In the genomic region with DNA sequence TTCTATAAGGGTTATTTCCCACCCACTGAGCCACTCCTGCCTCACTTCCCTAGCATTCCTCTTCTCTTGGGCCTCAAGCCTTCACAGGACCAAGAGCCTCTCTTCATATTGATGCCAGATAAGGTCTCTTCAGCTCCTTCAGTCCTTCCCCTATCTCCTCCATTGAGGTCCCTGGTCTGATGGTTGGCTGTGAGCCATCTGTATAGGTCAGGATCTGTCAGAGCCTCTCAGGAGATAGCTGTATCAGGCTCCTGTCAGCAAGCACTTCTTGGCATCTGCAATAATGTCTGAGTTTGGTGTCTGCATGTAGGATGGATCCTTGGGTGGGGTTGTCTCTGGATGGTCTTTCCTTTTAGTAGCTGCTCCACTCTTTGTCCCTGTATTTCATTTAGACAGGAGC, we compare ENCODE assay signal across 22 mouse cellular contexts. TPM values are rescaled to one million over a fixed set of nuclear protein-coding genes. Genes with fewer than 3 reads are reported as not detected.
"Had no signal": no experiment of that assay in that cellular context is flagged by ENCODE, and none has a peak within 500 bp of the region (broad histone marks: within the 10 kb centered on the region; RNA-seq: fewer than 3 reads in every experiment).

No protein-coding gene starts in this region.

- ATAC-seq: midbrain, embryonic 16.5 days had no signal

- H3K4me1 ChIP-seq: midbrain, embryonic 10.5 days; midbrain, embryonic 12.5 days; neural tube, embryonic 13.5 days; neural tube, embryonic 15.5 days had no signal

- DNase-seq: lung, embryonic 14.5 days; lung, postnatal 10 days; lung, postnatal 4 days; midbrain, embryonic 14.5 days; retina, postnatal 1 day; right cerebral cortex, adult 18-20 months; right cerebral cortex, postnatal 25 days; right cerebral cortex, postnatal 4 days; spleen, adult 18-20 months; thymus, adult 18-20 months; thymus, postnatal 14 days; thymus, postnatal 36 days had no signal

- H3K4me3 ChIP-seq: midbrain, embryonic 10.5 days; midbrain, embryonic 12.5 days; myocyte; neural tube, embryonic 13.5 days; neural tube, embryonic 15.5 days had no signal

- H3K27ac ChIP-seq: midbrain, embryonic 10.5 days; midbrain, embryonic 12.5 days; neural tube, embryonic 13.5 days; neural tube, embryonic 15.5 days had no signal

- H3K9me3 ChIP-seq: midbrain, embryonic 10.5 days; midbrain, embryonic 12.5 days; neural tube, embryonic 13.5 days; neural tube, embryonic 15.5 days had no signal

- H3K27me3 ChIP-seq: midbrain, embryonic 12.5 days; neural tube, embryonic 13.5 days; neural tube, embryonic 15.5 days had no signal

- H3K36me3 ChIP-seq: midbrain, embryonic 10.5 days; midbrain, embryonic 12.5 days; neural tube, embryonic 13.5 days; neural tube, embryonic 15.5 days had no signal

- H3K9ac ChIP-seq: lung, embryonic 14.5 days; midbrain, embryonic 12.5 days; neural tube, embryonic 13.5 days; neural tube, embryonic 15.5 days had no signal

- H3K4me2 ChIP-seq: lung, embryonic 14.5 days; midbrain, embryonic 12.5 days; neural tube, embryonic 13.5 days; neural tube, embryonic 15.5 days had no signal

RNA-seq across cellular contexts. Expression of a gene that starts 42.7 kb away (rescaled TPM):
- total RNA-seq: megakaryocyte, adult 5-6 weeks; megakaryocyte-erythroid progenitor cell, adult 5-6 weeks had no signal
- polyA plus RNA-seq: midbrain, embryonic 10.5 days; midbrain, embryonic 14.5 days; small intestine, adult 2 months; stomach, embryonic 14.5 days had no signal
